Mouse (Mus musculus): Measurements from ENCODE around the gene Prkcq.

The Prkcq gene

GRCm38 (mm10) chr2:11216847-11217246, 44.9 kb downstream of the Prkcq start:
- no peak for DNase-seq (ENCODE audit: extremely low read depth, low read depth, low spot score)

GRCm38 (mm10) chr2:11218122-11218521, 46.2 kb downstream of the Prkcq start:
- DNase-seq (ENCODE audit: extremely low read depth, low read depth, low spot score): no peak

- no peak for DNase-seq (ENCODE audit: extremely low read depth, low read depth, low spot score)
These were observed 47.4 kb downstream of the Prkcq start for GRCm38 (mm10) chr2:11219262-11219661.

GRCm38 (mm10) chr2:11224808-11225484, 53.0 kb downstream of the Prkcq start:
- no peak for DNase-seq (ENCODE audit: extremely low read depth, low read depth, low spot score)

- DNase-seq (ENCODE audit: extremely low read depth, low read depth, low spot score): no peak
These were observed 53.6 kb downstream of the Prkcq start for GRCm38 (mm10) chr2:11225485-11225876.

- no peak for DNase-seq (ENCODE audit: extremely low read depth, low read depth, low spot score)
These were observed 54.6 kb downstream of the Prkcq start for GRCm38 (mm10) chr2:11226555-11226954.

GRCm38 (mm10) chr2:11229126-11229525, 57.2 kb downstream of the Prkcq start:
- no peak for DNase-seq (ENCODE audit: extremely low read depth, low read depth, low spot score)

GRCm38 (mm10) chr2:11231118-11231517, 59.2 kb downstream of the Prkcq start:
- no peak for DNase-seq (ENCODE audit: extremely low read depth, low read depth, low spot score)

- no peak for DNase-seq (ENCODE audit: extremely low read depth, low read depth, low spot score)
These were observed 60.1 kb downstream of the Prkcq start for GRCm38 (mm10) chr2:11231988-11232387.

GRCm38 (mm10) chr2:11238254-11238653, 66.3 kb downstream of the Prkcq start:
- DNase-seq (ENCODE audit: extremely low read depth, low read depth, low spot score): no peak

GRCm38 (mm10) chr2:11239523-11239922, 67.6 kb downstream of the Prkcq start:
- DNase-seq (ENCODE audit: extremely low read depth, low read depth, low spot score): no peak

- DNase-seq (ENCODE audit: extremely low read depth, low read depth, low spot score): no peak
These were observed 74.0 kb downstream of the Prkcq start for GRCm38 (mm10) chr2:11245926-11246325.

GRCm38 (mm10) chr2:11253945-11254344, 82.0 kb downstream of the Prkcq start:
- DNase-seq (ENCODE audit: extremely low read depth, low read depth, low spot score): no peak

GRCm38 (mm10) chr2:11254446-11254845, 82.5 kb downstream of the Prkcq start:
- DNase-seq (ENCODE audit: extremely low read depth, low read depth, low spot score): no peak

GRCm38 (mm10) chr2:11257260-11257850, 85.4 kb downstream of the Prkcq start:
- DNase-seq (ENCODE audit: extremely low read depth, low read depth, low spot score): no peak

GRCm38 (mm10) chr2:11258181-11258580, 86.3 kb downstream of the Prkcq start:
- DNase-seq (ENCODE audit: extremely low read depth, low read depth, low spot score): no peak

GRCm38 (mm10) chr2:11259361-11259760, 87.5 kb downstream of the Prkcq start:
- no peak for DNase-seq (ENCODE audit: extremely low read depth, low read depth, low spot score)

- DNase-seq (ENCODE audit: extremely low read depth, low read depth, low spot score): no peak
These were observed 92.9 kb downstream of the Prkcq start for GRCm38 (mm10) chr2:11264836-11265235.

- DNase-seq (ENCODE audit: extremely low read depth, low read depth, low spot score): no peak
These were observed 93.5 kb downstream of the Prkcq start for GRCm38 (mm10) chr2:11265455-11265854.

- no peak for DNase-seq (ENCODE audit: extremely low read depth, low read depth, low spot score)
These were observed 94.4 kb downstream of the Prkcq start for GRCm38 (mm10) chr2:11266294-11266693.

GRCm38 (mm10) chr2:11278965-11279364, 107.1 kb downstream of the Prkcq start:
- DNase-seq (ENCODE audit: extremely low read depth, low read depth, low spot score): no peak

GRCm38 (mm10) chr2:11280247-11280646, 108.3 kb downstream of the Prkcq start:
- DNase-seq (ENCODE audit: extremely low read depth, low read depth, low spot score): no peak

Data from fat pad, adult 2 months (tissue).